ENCODE assay signal across 32 mouse cellular contexts in genomic region chr3:61391564-61391963, GRCm38 (mm10). TPM values are rescaled to one million over a fixed set of nuclear protein-coding genes. Genes with fewer than 3 reads are reported as not detected.
DNase-seq lines count a peak whose midpoint lies in the region; ATAC-seq and TF ChIP-seq lines count a peak whose summit lies in the region.
"Had no signal": no experiment of that assay in that cellular context is flagged by ENCODE, and none has a peak within 500 bp of the region (broad histone marks: within the 10 kb centered on the region; RNA-seq: fewer than 3 reads in every experiment).

No protein-coding gene starts in this region.

- DNase-seq in frontal cortex, postnatal 10 days (ENCODE audit: low spot score in 2 of 2): no peak
- DNase-seq in ES-E14 (ENCODE audit: low read depth, low spot score) (no peak), Patski (ENCODE audit: low read depth, low spot score) (peak; percentile 48)
- DNase-seq in thymus, postnatal 25 days: no peak
- no peak for DNase-seq in adrenal gland, adult 2 months
- DNase-seq in embryo, embryonic 10.5 days (ENCODE audit: low spot score): no peak
- DNase-seq: adrenal gland, postnatal 14 days; cerebellum, adult 11-12 months; cerebellum, adult 8-10 months; cerebellum, postnatal 10 days; cerebellum, postnatal 36 days; forebrain, postnatal 0 days; gastrocnemius, postnatal 10 days; gastrocnemius, postnatal 36 days; heart, adult 2 months; heart, postnatal 10 days; heart, postnatal 36 days; kidney, adult 2 months had no signal

- POLR2A ChIA-PET in Patski (lab: Charles Lee): interaction anchor here (1.2 kb wide), 1 partner anchor 28 kb away, joined by 4 read pairs; no protein-coding TSS in a partner anchor

- no peak overlapping the region for H3K4me3 ChIP-seq in ES-E14 (ENCODE audit: insufficient read depth in 1 of 2, low read depth in 1 of 2, low read length in 2 of 2, poor library complexity in 1 of 2, severe bottlenecking in 1 of 2)
- H3K4me3 ChIP-seq: forebrain, embryonic 10.5 days; heart, adult 2 months; hindbrain, embryonic 10.5 days; hindbrain, embryonic 13.5 days had no signal

- H3K36me3 ChIP-seq in ES-E14 (ENCODE audit: control insufficient read depth, insufficient read depth, low read length, poor library complexity, severe bottlenecking): no peaks in the 10 kb centered on the region
- H3K36me3 ChIP-seq: forebrain, embryonic 10.5 days; hindbrain, embryonic 10.5 days; hindbrain, embryonic 13.5 days had no signal

- peaks cover 1 to 5% of the 10 kb centered on the region in 2 experiments; a peak in 2 of 4 replicates for H3K4me1 ChIP-seq in ES-E14 (ENCODE audit: control insufficient read depth in 2 of 2, insufficient read depth in 2 of 2, low read length in 2 of 2, poor library complexity in 1 of 2)

- no peak overlapping the region for H3K27ac ChIP-seq in ES-E14 (ENCODE audit: insufficient read depth, low read depth, low read length, poor library complexity, severe bottlenecking)
- H3K27ac ChIP-seq: forebrain, embryonic 10.5 days; heart, adult 2 months; hindbrain, embryonic 10.5 days; hindbrain, embryonic 13.5 days had no signal

- TF ChIP-seq CTCF in Patski (IDR thresholded peaks at IDR 0.05): no peak

- CTCF ChIA-PET in Patski (lab: Charles Lee): interaction anchor here (0.8 to 2.6 kb wide), 5 partner anchors 10 to 101 kb away, joined by 3 to 13 read pairs (median 3); partner anchors contain the start of gene B430305J03Rik

- no peaks in the 10 kb centered on the region for H3K27me3 ChIP-seq in Patski
- H3K27me3 ChIP-seq: hindbrain, embryonic 13.5 days had no signal

- peak; percentile 71 for ATAC-seq in frontal cortex, adult (ENCODE audit: low TSS enrichment)
- ATAC-seq in Patski: peak; percentile 40
- ATAC-seq: CD4-positive, CD25-positive, alpha-beta regulatory T cell, adult 4 months; forebrain, embryonic 14.5 days; forebrain, postnatal 0 days; hindbrain, embryonic 16.5 days; inflammation-experienced regulatory T-cells, adult 6 months; intestine, embryonic 16.5 days had no signal

- in situ Hi-C loops in ES-E14 (cut with MboI; ENCODE audit: low sequenced_read_pairs in 2 of 2, unreplicated experiment in 2 of 2): no loop called here
- in situ Hi-C loops in Patski (cut with MboI; ENCODE audit: low pct_unique_long_range_greater_than_20kb): no loop called here

- H3K9me3 ChIP-seq in ES-E14 (ENCODE audit: control insufficient read depth, insufficient read depth, low read depth, low read length): no peaks in the 10 kb centered on the region
- H3K9me3 ChIP-seq: forebrain, embryonic 10.5 days; hindbrain, embryonic 10.5 days; hindbrain, embryonic 13.5 days had no signal

- no peak overlapping the region for H3K9ac ChIP-seq in ES-E14 (ENCODE audit: insufficient read depth, low read depth, low read length, poor library complexity, severe bottlenecking)
- H3K9ac ChIP-seq: forebrain, postnatal 0 days; hindbrain, embryonic 13.5 days had no signal

TF ChIP-seq in ES-E14, 5 proteins besides CTCF, POLR2A, EP300 and RAD21:
- 0 out of 2 replicates have a peak, but pooled peaks have one; percentile 44 for TF ChIP-seq MAFK (IDR thresholded peaks at IDR 0.05; ENCODE audit: insufficient read depth, low read depth, low read length)
- TF ChIP-seq CHD2 (IDR thresholded peaks at IDR 0.05; ENCODE audit: low read depth, low read length): no peak
TF ChIP-seq in ES-E14: peak in this region for 1.

RNA-seq across cellular contexts. Expression of gene B430305J03Rik, which starts 25.8 kb away (rescaled TPM):
- 3.2 and 3.5 TPM in 2 replicates for total RNA-seq in ES-E14 (2012; rRNA removed)
- polyA plus RNA-seq in Patski (2021): 3.2 TPM
- total RNA-seq in adrenal gland, adult 2 months (2021): under 1 TPM in 1 of 2 experiments, not detected in 1; 0.09 TPM
- polyA plus RNA-seq in adrenal gland, adult 2 months (2012; rRNA removed): 0.15 and 0.21 TPM in 2 replicates
- total RNA-seq: adrenal gland, postnatal 14 days; gastrocnemius, adult 18-20 months; gastrocnemius, postnatal 36 days had no signal
- polyA plus RNA-seq: CD4-positive, CD25-positive, alpha-beta regulatory T cell, adult 4 months; embryonic facial prominence, embryonic 11.5 days; embryonic facial prominence, embryonic 14.5 days; forebrain, embryonic 10.5 days; forebrain, embryonic 14.5 days; forebrain, postnatal 0 days; heart, embryonic 11.5 days; heart, embryonic 14.5 days; hindbrain, embryonic 10.5 days; hindbrain, embryonic 13.5 days; hindbrain, embryonic 16.5 days; inflammation-experienced regulatory T-cells, adult 6 months; intestine, embryonic 16.5 days had no signal

RNA-seq across cellular contexts. Expression of gene Rap2b, which starts 30.1 kb away (rescaled TPM):
- 8.7 and 11.3 TPM in 2 replicates for total RNA-seq in ES-E14 (2012; rRNA removed)
- 8.1 TPM for polyA plus RNA-seq in Patski (2021)
- total RNA-seq in adrenal gland, adult 2 months (2021): 1 to 10 TPM; 2.7 to 5.0 TPM
- 4.2 and 6.4 TPM in 2 replicates for polyA plus RNA-seq in adrenal gland, adult 2 months (2012; rRNA removed)
